Mouse (Mus musculus) testis, postnatal 14 days (tissue): ENCODE results near the gene Accs.

Source experiments
- DNase-seq: peaks from one replicate; pipeline ENCODE4 v3.0.0; 2021; ENCODE audit warnings: low spot score

The Accs gene

DNA sequence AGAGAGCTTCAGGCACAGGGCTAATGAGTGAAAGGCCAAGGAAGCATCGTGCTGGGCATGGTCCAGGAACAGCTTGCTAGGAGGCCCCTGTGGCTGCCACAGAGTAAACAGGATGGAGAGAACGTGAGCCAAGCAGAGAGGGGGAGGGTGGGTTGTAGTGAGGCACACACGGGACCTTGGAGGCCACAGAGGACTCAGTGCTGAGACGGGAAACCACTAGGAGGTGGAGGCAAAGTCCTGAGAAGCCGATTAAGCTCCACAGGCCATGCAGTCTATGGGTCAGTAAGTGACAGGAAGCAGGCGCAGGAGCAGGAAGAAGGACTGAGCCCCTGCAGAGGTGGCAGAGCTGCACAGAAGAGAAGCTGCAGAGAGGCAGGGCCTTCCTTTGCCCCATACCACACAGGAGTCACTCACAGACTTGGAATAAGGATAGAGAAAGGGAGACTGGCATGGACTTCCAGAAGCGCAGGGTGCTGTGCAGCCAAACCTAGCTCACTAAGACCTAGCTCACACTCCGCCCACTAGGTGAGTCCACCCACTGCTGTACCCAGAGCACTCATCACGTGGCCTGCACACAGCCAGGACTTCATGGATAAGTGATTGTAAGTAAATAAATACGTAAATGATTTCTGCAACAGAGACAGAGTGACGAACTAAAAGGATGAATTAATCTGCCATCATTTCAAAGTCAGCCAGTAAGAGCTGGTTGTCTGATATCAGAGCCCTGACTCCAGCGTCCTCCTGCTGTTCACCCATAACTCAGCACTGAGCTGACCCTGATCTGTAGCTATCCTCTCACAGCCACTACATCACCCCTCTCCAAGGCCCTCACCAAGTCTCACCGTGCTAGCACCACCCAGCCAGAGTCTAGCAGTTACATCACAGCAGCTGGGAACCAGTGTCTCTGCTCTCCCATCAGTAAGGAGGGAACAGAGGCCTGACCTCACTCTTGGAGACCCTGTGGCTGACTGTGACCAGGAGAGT is 57.9 kb downstream of the Accs start:
- peak; percentile 67 for DNase-seq

DNA sequence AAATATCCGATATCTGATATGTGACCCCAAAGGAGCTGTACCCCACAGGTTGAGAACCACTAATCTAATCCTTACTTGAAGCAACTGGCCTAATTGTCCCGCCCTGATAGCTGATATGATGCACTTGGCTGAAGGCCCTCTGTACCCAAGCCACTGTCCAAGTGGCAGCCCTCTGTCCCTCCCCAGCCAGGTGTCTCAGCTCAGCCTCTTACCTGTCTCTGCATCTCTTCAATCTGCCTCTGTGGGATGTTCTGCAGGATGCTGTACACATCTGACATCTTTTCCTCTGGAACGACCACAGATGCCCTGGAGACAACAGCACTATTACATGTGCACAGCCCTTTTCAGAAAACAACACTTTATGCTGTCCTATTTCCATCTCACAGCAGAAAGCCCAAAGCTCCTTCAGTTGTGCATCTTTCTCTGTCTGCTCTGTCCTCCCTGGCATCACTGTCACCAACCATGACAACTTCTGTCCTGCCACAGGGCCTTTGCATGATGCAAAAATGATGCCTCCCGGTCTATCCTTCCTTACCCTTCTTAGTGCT is 58.9 kb downstream of the Accs start:
- no peak for DNase-seq

DNA sequence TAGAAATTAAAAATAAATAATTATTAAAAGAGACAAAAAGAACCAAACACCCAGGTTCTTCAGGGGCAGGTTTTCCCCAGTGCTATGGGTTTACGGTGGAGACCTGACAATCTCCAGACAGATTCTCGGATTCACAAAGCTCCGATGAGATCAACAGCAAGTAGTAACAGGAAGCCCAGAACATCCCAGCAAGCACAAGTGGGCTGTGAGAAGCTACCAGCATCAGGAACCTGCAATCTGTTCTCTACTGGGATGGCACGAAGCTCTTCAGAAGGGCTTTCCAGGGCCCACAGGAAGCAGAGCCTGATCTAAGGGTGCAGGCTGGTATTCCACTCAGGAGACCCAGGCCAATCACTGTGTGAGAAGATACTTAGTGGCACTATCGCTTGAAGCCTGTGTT is 61.2 kb downstream of the Accs start:
- no peak for DNase-seq

DNA sequence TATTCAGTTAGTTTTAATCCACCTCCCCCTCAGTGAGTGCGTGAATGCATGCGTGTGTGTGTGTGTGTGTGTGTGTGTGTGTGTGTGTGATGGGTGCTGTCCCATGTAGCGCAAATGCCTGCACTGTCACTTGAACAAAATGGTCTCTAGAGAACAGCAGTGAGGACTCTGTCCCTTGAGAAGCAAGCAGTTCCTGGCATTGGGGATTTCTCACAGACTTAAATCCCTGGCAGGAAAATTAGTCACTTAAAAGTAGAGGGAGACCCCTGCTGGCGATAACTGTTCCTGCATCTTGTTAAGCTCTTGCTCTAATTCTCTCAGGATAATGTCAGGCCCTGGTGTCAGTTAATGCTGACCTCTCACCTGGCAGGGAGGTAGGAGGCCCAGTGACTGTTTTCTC is 63.6 kb downstream of the Accs start:
- DNase-seq: peak; percentile 35

DNA sequence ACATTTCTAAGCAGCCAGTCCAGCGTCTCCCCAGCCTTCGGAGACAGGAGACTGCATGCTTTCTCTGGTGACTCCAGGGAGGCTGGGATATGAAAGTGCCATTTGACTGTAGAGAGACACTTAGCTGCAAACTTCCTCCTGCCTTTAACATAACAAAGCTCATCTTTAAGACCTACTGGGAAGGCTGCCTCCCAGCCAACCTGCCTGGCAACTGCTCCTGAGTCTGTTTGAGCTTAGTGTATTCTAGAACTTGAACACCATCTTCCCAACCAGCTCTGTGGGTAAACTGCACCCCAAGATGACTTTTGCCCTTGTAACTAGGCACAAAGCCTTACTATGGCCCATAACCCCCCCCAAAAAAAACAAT is 64.3 kb downstream of the Accs start:
- DNase-seq: no peak

DNA sequence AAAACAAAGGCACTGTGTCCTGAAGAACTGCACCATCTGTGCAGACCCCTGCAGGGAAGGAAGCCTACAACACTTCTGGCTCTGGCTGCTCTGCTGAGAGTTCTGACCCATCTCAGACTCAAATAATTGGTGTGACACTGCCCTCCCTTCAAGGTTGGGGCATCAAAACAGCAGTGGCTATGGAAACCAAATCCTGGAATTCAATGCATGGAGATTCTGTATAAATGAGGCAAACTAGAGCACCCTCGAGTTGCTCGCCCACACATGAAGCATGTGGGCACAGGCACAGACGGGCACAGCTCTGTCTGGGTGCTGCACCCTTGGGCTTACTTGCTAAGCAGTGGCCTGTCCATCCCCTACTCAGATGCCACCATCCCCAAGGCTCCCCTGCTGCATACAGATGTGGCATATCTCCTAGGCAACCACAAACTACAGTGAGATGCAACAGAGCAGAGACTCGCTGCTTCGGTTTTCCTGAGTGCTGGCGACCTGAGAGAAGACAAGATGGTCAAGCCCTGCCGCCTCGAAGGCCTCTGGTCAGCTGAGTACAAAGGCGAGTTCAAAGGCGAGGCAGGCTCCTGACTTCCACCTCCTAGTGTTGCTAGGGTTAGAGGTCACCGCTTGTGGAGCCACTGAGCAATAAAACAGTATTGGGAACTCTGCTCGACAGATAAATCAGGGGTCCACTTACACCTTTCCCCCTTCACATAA is 64.9 kb downstream of the Accs start:
- no peak for DNase-seq

DNA sequence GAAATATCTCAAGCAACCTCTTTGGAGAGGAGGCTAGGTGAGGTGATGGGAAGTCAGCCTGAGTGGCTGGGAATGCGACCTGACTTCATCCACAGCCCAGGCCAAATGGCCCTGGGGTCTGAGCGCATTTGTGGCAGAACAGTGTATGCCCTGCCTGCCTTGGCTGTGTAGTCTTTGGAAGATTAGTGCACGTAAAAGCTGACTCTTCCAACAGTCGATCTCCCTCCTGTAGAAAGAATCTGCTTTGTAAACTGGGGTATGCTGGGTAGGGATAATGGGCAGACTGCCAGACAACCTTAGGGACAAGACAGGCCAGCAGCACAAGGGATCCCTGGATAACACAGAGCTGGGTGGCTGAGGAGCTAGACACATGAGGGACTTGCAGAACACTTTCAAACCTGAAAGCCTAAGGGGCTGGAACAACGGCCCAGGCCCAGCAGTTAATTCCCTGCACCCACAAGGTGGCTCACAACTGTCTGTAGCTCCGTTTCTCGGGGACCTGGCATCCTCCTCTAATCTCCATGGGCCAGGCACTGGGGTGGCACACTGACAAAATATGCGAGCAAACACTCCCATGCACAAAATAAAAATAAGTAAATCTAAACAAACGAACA is 65.7 kb downstream of the Accs start:
- no peak for DNase-seq
